Mouse (Mus musculus): Measurements from ENCODE around the gene Flywch2. TPM values are rescaled to one million over a fixed set of nuclear protein-coding genes. Genes with fewer than 3 reads are reported as not detected.

Gene Flywch2
- polyA plus RNA-seq, 1 experiment from 2014 or later, result 4.3 TPM

DNA sequence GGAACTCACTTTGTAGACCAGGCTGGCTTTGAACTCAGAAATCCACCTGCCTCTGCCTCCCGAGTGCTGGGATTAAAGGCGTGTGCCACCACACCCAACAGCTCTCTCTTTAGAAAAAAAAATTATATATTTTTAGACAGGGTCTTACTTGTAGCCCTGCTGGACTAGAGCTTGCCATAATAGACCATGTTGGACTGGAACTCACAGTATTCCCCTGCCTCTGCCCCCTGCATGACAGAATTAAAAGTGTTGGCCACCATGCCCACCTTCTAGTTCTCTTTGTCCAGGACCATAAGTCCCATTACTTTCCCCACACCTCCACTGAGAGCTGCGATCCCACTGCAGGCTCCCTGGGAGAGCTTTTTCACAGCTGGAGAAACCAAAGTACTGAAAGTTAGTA, 38.4 kb downstream of the Flywch2 start:
- Histone ChIP-seq H3K4me1 (ENCODE audit: control insufficient read depth, insufficient read depth, low read length) (peaks cover 13% of the 10 kb centered on the region), H3K27me3 (ENCODE audit: control insufficient read depth, insufficient read depth, low read length) (peaks cover 50% of the 10 kb centered on the region), H3K9me3 (replicated peaks; ENCODE audit: control insufficient read depth, low read length) (no peaks in the 10 kb centered on the region), H3K27ac (ENCODE audit: low read length) (no peak overlapping the region), H3K4me3 (ENCODE audit: low read length) (no peak overlapping the region), H3K36me3 (ENCODE audit: control insufficient read depth, insufficient read depth) (peaks cover 3% of the 10 kb centered on the region), H3K4me2 (ENCODE audit: low read depth, low read length) (no peak overlapping the region), H3K9ac (ENCODE audit: low read length) (no peak overlapping the region)
- no peak for ATAC-seq (replicated peaks; ENCODE audit: extremely low read depth, insufficient read depth, low FRiP score)
- 74% methylated on average over 3 of the region's 3 CpGs for WGBS

DNA sequence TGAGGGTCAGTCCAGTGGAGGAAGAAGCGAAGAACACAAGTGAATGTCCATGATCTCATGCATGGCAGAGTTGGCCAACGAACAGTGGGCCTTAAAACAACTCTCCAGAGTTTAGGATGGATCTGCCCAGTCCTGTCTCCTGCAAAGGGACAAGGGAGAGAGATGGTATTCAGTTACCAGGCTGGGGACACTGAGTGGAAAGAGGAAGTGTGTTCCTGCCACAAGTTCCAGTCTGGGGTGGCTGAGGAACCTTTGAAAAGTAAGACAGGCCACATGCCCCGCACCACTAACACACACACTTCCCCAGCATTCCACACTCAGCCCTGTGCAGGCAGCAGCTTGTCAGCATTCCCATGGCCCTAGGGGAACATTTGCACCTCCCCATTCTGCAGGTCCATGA, 39.1 kb downstream of the Flywch2 start:
- H3K4me1 ChIP-seq (ENCODE audit: control insufficient read depth, insufficient read depth, low read length), result peaks cover 15% of the 10 kb centered on the region
- H3K9ac ChIP-seq (ENCODE audit: low read length), result no peak overlapping the region
- H3K4me3 ChIP-seq (ENCODE audit: low read length), result no peak overlapping the region
- no peak overlapping the region for H3K27ac ChIP-seq (ENCODE audit: low read length)
- H3K9me3 ChIP-seq (replicated peaks; ENCODE audit: control insufficient read depth, low read length), result no peaks in the 10 kb centered on the region
- H3K27me3 ChIP-seq (ENCODE audit: control insufficient read depth, insufficient read depth, low read length), result peaks cover 57% of the 10 kb centered on the region
- no peak for ATAC-seq (replicated peaks; ENCODE audit: extremely low read depth, insufficient read depth, low FRiP score)
- peaks cover 2% of the 10 kb centered on the region; the same call in 1 of the 2 replicates for H3K36me3 ChIP-seq (ENCODE audit: control insufficient read depth, insufficient read depth)
- no peak overlapping the region for H3K4me2 ChIP-seq (ENCODE audit: low read depth, low read length)
- WGBS, result 71% methylated on average over 3 of the region's 3 CpGs

DNA sequence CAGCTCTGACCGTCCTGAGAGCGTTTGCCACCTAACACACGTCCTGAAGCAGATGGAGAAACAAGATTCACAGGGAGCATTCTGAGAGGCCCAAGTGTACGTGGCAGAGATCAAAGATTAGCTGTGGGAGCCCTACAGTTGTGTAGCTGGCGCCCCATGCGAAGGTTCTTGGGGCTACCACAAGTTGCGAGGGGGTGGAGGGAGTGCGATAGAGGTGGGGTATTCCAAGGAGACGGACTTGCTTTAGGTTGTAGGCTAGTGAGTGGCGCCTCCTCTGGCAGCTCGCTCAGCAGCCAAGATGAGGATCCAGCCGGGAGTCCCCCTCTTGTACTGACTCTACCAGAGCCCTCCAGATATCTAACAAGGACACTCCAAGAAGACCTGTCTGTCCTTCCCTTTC, 39.6 kb downstream of the Flywch2 start:
- no peak overlapping the region for H3K9ac ChIP-seq (ENCODE audit: low read length)
- no peaks in the 10 kb centered on the region for H3K9me3 ChIP-seq (replicated peaks; ENCODE audit: control insufficient read depth, low read length)
- WGBS, result 8% methylated on average over 12 of the region's 12 CpGs
- peak overlapping the region; percentile 53 for H3K4me2 ChIP-seq (ENCODE audit: low read depth, low read length)
- H3K27me3 ChIP-seq (ENCODE audit: control insufficient read depth, insufficient read depth, low read length), result peaks cover 62% of the 10 kb centered on the region
- H3K4me3 ChIP-seq (ENCODE audit: low read length), result peak overlapping the region; percentile 41; the same call in 1 of the 2 replicates
- peaks cover 15% of the 10 kb centered on the region for H3K4me1 ChIP-seq (ENCODE audit: control insufficient read depth, insufficient read depth, low read length)
- H3K36me3 ChIP-seq (ENCODE audit: control insufficient read depth, insufficient read depth), result no peaks in the 10 kb centered on the region
- H3K27ac ChIP-seq (ENCODE audit: low read length), result no peak overlapping the region
- ATAC-seq (replicated peaks; ENCODE audit: extremely low read depth, insufficient read depth, low FRiP score), result no peak

DNA sequence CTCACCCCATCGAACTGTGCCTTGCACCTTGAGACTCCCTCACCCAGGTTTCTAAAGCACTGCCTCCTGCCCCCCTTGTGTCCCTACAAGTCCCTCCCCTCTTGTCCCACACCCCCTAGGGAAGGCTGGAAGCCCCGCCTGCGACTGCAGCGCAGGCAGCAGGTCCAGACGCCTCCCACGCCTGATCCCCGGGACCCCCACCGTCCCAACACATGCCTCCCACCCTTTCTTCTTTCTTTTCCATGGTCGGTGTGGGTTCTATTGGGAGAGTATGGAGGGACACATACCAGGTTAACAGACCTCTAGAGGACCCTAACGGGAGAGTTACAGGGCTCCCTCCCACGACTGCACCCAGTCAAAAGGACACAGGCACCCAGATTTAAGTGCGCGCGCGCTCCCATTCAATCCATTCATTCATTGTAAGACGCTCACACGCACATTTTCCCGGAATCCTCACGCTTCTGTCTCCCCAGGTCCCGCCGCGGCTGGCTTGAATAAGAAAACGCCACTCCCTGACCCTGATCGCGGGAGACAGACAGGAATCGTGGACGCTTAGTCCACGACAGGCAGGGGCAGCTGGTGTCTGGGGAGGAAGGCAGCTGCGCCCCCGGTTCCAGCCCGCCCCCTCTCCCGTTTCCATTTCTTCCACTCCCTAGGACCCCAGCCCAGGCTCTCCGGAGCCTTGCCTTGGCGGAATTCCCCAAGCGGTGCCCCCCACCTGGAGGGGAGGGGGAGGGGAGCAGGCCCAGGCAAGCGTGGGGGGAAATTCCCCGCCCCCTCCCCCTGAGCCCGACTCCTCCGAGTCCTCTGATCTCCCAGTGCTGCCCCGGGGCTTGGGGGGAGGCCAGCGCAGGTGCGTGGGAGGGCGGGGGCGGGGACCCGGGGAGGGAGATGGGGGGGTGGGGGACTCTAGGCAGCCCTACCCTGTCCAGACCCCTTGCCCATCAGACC, 40.3 kb downstream of the Flywch2 start, which contains the start of gene Kremen2:
Kremen2 (minus strand) TSS at position 533 of the 951 bp plus-strand sequence.
- Histone ChIP-seq H3K27ac (ENCODE audit: low read length) (no peak within 1 kb of the TSS), H3K9me3 (replicated peaks; ENCODE audit: control insufficient read depth, low read length) (no peaks in the 10 kb centered on the region), H3K27me3 (ENCODE audit: control insufficient read depth, insufficient read depth, low read length) (peaks cover 69% of the 10 kb centered on the region), H3K36me3 (ENCODE audit: control insufficient read depth, insufficient read depth) (no peaks in the 10 kb centered on the region), H3K4me1 (ENCODE audit: control insufficient read depth, insufficient read depth, low read length) (peaks cover 19% of the 10 kb centered on the region), H3K4me2 (ENCODE audit: low read depth, low read length) (peak within 1 kb of the TSS; percentile 53), H3K9ac (ENCODE audit: low read length) (0 out of 2 replicates have a peak within 1 kb of the TSS, but pooled peaks have one; percentile 16), H3K4me3 (ENCODE audit: low read length) (peak within 1 kb of the TSS; percentile 41)
- WGBS, result under 1% methylated on average over 39 of the region's 45 CpGs
- no peak for ATAC-seq (replicated peaks; ENCODE audit: extremely low read depth, insufficient read depth, low FRiP score)

DNA sequence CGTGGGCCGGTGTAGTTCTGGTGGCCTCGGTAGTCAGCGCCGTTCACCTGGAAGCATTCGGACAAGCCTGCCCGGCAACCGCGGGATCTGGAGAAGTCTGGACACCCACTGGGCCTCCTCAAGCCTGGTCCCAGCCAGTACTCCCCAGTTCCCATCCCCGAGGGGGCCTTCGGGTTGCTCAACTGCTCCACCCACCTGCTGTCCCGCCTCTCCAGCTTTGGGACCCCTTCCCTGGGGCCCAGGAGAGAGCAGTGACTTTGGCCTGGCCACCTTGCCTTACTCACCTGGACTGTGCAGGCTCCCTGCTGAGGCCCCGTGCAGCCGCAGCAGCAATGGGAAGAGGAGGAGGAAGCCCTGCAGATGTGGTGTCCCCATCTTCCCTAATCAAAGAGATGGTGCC, 41.2 kb downstream of the Flywch2 start:
- whole genome bisulfite sequencing, result 8% methylated on average over 14 of the region's 14 CpGs

DNA sequence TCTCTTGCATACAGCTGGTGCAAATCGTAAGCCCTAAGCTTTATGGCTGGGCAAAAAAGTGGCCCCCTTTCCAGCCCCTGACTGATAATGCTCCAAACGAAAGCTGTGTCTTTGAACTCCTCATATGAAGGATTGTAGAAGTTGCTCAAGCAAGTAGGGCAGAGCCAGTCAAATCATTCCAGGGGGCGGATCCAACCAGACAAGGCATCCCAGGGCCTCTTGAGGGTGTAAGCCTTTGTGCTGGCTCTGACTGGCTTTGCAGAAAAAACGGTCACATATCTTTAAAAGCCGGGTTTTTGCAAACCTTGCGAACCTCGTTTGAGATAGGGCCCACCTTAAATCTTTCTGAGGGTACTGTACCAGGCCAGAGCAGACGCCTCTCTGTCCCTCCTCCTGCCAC, 41.8 kb downstream of the Flywch2 start:
- Histone ChIP-seq H3K4me3 (ENCODE audit: low read length) (no peak overlapping the region), H3K27ac (ENCODE audit: low read length) (no peak overlapping the region), H3K9ac (ENCODE audit: low read length) (no peak overlapping the region), H3K4me2 (ENCODE audit: low read depth, low read length) (no peak overlapping the region), H3K9me3 (replicated peaks; ENCODE audit: control insufficient read depth, low read length) (no peaks in the 10 kb centered on the region), H3K4me1 (ENCODE audit: control insufficient read depth, insufficient read depth, low read length) (peaks cover 27% of the 10 kb centered on the region), H3K27me3 (ENCODE audit: control insufficient read depth, insufficient read depth, low read length) (peaks cover 70% of the 10 kb centered on the region), H3K36me3 (ENCODE audit: control insufficient read depth, insufficient read depth) (no peaks in the 10 kb centered on the region)
- WGBS, result 32% methylated on average over 8 of the region's 8 CpGs
- no peak for ATAC-seq (replicated peaks; ENCODE audit: extremely low read depth, insufficient read depth, low FRiP score)

More for the DNA sequence above, 41.2 kb downstream of the Flywch2 start:
- ATAC-seq (replicated peaks; ENCODE audit: extremely low read depth, insufficient read depth, low FRiP score), result no peak
- Histone ChIP-seq H3K36me3 (ENCODE audit: control insufficient read depth, insufficient read depth) (no peaks in the 10 kb centered on the region), H3K4me3 (ENCODE audit: low read length) (peak overlapping the region; percentile 41), H3K4me2 (ENCODE audit: low read depth, low read length) (peak overlapping the region; percentile 53; the same call in 1 of the 2 replicates), H3K9me3 (replicated peaks; ENCODE audit: control insufficient read depth, low read length) (no peaks in the 10 kb centered on the region), H3K9ac (ENCODE audit: low read length) (no peak overlapping the region), H3K27ac (ENCODE audit: low read length) (no peak overlapping the region), H3K27me3 (ENCODE audit: control insufficient read depth, insufficient read depth, low read length) (peaks cover 70% of the 10 kb centered on the region), H3K4me1 (ENCODE audit: control insufficient read depth, insufficient read depth, low read length) (peaks cover 22% of the 10 kb centered on the region)

DNA sequence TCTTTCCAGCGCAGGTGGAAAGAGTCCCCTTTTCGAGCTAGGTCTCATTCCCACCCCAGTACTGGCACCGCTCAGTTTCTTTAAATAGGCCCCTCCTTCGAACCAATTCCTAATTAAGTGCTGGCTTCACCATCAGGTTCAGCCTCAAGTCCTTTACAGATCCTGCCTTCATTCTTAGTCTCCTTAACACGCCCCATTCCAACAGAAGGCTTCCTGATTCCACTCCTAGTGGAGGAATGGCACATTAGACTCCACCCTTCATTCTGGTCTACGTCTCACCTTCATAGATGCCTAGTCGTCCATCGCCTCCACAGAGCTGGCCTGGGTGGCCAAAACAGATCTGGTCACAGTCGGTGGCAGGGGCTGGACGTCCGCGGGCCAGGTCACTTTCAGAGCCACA, 42.9 kb downstream of the Flywch2 start:
- Histone ChIP-seq H3K4me3 (ENCODE audit: low read length) (no peak overlapping the region), H3K4me2 (ENCODE audit: low read depth, low read length) (no peak overlapping the region), H3K9ac (ENCODE audit: low read length) (no peak overlapping the region), H3K9me3 (replicated peaks; ENCODE audit: control insufficient read depth, low read length) (no peaks in the 10 kb centered on the region), H3K27ac (ENCODE audit: low read length) (no peak overlapping the region), H3K36me3 (ENCODE audit: control insufficient read depth, insufficient read depth) (no peaks in the 10 kb centered on the region), H3K4me1 (ENCODE audit: control insufficient read depth, insufficient read depth, low read length) (peaks cover 34% of the 10 kb centered on the region), H3K27me3 (ENCODE audit: control insufficient read depth, insufficient read depth, low read length) (peaks cover 66% of the 10 kb centered on the region)
- ATAC-seq (replicated peaks; ENCODE audit: extremely low read depth, insufficient read depth, low FRiP score), result no peak
- WGBS, result 53% methylated on average over 12 of the region's 12 CpGs

DNA sequence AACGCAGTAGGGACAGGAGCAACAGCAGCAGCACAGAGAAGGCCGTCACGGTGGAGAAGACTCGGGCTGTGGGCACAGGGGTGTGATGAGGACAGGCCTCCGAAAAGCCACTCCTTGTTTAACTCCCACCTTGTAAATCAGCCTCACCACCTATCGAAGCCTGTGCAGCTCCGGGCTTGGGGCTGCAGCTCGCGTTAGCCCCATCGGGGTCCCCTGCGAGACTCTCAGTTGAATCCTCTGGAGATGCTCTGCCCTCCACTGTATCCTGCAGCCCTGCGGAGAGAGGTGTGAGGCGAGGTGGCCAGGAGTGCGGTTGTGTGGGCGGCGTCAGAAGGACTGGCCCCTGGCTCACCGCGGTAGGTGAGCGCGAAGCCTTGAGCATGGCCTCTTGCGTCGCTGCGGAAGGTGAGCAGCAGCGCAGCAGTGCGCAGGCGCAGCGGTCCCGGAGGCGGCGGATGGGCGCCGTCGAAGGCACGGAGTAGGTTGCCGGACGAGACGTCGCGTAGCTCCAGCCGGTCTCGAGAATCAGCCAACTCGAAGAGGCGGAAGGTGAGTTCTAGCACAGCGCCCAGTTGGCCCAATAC, 43.6 kb downstream of the Flywch2 start:
- ATAC-seq (replicated peaks; ENCODE audit: extremely low read depth, insufficient read depth, low FRiP score), result no peak
- Histone ChIP-seq H3K36me3 (ENCODE audit: control insufficient read depth, insufficient read depth) (peaks cover under 1% of the 10 kb centered on the region; the same call in 1 of the 2 replicates), H3K4me3 (ENCODE audit: low read length) (peak overlapping the region; percentile 31), H3K9ac (ENCODE audit: low read length) (no peak overlapping the region), H3K9me3 (replicated peaks; ENCODE audit: control insufficient read depth, low read length) (no peaks in the 10 kb centered on the region), H3K4me2 (ENCODE audit: low read depth, low read length) (peak overlapping the region; percentile 45), H3K4me1 (ENCODE audit: control insufficient read depth, insufficient read depth, low read length) (peaks cover 34% of the 10 kb centered on the region), H3K27ac (ENCODE audit: low read length) (no peak overlapping the region), H3K27me3 (ENCODE audit: control insufficient read depth, insufficient read depth, low read length) (peaks cover 62% of the 10 kb centered on the region)
- 6% methylated on average over 44 of the region's 44 CpGs for WGBS

Measured in heart, embryonic 16.5 days (tissue).